Mouse (Mus musculus): ENCODE data around the gene Rusc2.

The Rusc2 gene

DNA sequence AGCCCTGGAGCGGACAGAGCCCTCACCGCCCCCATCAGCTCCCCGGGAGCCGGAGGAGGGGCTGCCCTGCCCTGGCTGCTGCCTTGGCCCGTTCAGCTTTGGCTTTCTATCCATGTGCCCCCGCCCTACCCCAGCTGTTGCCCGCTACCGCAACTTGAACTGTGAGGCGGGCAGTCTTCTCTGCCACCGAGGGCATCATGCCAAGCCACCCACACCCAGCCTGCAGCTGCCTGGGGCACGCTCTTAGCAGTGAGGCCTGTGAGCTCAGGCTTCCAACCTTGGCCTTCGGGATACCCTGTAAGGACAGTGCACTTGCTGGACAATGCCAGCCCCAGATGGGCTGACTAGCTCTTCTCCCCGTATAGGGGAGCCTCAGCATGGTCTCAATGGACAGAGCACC lies 65.5 kb downstream of the Rusc2 start:
- DNase-seq, result no peak

GRCm38 (mm10) chr4:43448554-43448953 lies 66.8 kb downstream of the Rusc2 start:
- no peak for DNase-seq

- no peak for DNase-seq
These were observed 70.5 kb downstream of the Rusc2 start for GRCm38 (mm10) chr4:43452315-43452714.

DNA sequence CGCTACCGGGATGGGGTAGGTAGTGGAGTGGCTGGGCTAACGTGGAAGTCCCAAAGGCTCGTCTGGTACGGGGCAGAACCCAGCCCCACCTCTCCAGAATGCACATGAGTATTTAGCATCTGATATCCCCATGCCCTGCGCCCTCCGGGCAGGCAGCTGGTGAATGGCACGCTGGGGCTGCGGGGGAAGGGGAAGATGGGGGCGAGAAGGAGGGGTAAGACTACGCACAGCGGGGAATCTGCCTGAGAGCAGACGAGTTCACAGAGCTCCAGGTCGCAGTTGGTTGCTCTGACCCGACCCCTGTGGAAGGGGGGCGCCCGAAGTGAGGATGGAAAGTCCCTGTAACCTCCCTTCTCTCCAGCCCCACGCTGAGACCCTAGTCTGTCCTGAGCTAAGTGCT lies 71.6 kb downstream of the Rusc2 start:
- peak; percentile 49 for DNase-seq

DNA sequence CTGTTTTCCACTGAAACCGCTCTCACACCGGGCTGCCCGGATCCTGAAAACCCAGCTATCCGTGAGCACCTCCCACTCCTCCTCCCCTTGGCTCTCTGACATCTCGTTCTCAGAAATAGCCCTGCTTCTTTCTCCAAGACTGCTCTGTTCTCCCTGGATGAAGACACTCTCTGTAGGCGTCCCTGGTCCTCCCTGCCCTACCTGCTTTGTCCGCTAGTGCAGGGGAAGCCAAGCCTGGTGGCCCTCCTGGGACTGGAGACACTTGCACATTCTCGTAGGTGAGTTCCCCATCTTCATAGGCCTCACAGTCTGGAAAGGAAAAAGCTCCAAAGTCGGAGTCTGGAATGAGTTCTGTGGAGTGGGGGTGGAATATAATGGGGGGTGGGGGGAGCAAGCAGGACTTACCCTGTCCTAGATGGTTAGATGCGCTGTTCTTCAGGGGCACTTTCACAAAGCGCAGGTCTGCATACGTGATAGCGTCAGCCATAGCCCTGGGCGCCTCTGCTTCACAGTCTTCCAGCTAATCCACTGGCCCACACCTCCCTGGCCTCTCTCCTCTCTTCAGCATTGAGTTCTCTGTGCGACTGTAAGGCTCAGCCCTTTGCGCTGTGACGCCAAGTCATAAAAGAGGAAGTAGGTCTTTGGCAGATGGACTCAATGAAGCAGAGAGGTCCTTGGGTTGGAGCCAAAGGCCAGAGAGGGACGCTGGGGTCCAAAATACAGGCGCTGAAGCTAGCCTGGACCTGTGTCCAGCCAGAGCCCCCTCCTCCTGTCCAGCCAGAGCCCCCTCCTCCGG lies 72.5 kb downstream of the Rusc2 start, which contains the start of gene Cd72:
Cd72 (minus strand) TSS at position 588 of the 796 bp plus-strand sequence.
- DNase-seq, result peak; percentile 24

DNA sequence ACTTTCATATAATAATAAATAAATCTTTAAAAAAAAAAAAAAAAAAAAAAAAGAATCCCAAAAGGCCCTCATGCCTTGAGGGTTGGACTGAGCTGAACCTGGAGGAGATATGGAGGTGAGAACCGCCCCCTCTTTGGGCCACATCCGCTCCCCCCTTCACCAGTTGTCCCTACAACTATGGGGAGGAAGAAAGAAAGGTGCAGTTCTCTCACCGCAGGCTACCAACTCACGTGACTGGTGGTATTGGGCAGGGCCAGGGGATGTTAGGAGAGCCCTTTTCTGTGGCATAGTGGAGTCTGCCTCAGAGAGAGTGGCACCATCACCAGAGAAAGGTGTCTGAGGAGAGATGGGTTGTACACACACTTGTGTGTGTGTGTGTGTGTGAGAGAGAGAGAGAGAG lies 74.7 kb downstream of the Rusc2 start:
- no peak for DNase-seq

GRCm38 (mm10) chr4:43457124-43457523 lies 75.3 kb downstream of the Rusc2 start:
- no peak for DNase-seq

GRCm38 (mm10) chr4:43463102-43463501 lies 81.3 kb downstream of the Rusc2 start:
- no peak for DNase-seq

DNA sequence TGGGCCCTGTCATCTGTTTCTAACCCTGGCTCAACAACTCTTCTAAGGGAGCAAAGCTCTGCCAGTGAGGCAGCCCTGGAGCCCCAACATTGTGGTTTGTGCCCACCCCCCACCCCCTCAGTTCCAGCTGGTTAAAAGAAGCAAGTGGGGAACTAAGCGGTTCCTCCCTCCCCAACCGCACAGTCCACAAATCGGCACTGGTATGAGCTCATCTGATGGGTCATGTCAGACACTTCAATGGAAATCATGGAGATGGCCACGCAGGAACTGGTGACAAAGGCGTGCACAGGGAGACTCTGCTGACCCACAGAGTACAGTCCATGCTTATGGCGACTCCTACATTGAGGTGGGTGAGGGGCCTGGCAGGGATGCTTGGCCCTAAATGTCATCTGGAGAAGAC lies 84.2 kb downstream of the Rusc2 start:
- DNase-seq, result no peak

- DNase-seq, result no peak
These were observed 85.1 kb downstream of the Rusc2 start for GRCm38 (mm10) chr4:43466872-43467271.

DNA sequence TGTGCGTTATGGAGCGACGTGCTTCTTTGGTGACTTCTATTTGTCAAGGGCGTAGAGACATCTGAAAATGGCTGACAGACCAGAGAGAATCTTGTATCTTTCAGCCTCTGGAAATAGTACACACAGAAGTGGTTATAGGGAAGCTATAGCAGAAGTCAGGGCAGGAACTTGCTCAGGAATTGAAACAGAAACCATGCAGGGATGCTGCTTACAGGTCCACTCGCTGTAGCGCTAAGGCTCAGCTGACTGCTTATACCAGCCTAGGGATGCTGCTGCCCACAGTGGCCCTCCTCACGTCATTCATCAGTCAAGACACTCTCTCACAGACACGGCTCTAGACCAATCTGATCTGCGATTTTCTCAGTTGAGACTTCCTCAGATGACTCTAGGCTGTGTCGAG lies 88.5 kb downstream of the Rusc2 start:
- no peak for DNase-seq

- no peak for DNase-seq
These were observed 91.9 kb downstream of the Rusc2 start for GRCm38 (mm10) chr4:43473636-43474035.

DNA sequence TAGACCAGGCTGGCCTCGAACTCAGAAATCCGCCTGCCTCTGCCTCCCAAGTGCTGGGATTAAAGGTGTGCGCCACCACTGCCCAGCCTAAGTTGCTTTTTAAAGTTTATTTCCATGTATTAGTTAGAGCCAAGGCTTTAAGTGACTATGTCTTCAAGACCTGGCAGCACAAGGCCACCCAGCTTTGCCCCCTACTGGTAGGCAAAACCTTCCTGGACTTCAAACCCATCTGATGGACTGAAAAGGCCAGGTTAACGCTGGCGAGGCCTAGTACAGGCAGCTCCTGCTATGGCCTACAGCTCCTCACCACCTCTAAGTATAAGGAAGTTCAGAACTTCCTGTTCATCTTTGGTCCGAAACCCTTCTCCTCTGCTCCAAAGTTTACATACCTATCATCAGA lies 94.8 kb downstream of the Rusc2 start:
- no peak for DNase-seq

Data from embryo, embryonic 11 days (tissue).